Mouse (Mus musculus) lung, adult 2 months (tissue): Measurements from ENCODE around the gene Kif3a.

ENCODE experiments used
- CTCF ChIP-seq: fragments of 200-500 bp; IDR thresholded peaks from 2 replicates; pipeline ENCODE4 v1.5.1; 2011; ENCODE audit warnings: mild to moderate bottlenecking, low read length, control low read depth; ENCODE audit not compliant: insufficient read depth
- POLR2A ChIP-seq: fragments of 200-500 bp; IDR thresholded peaks from 2 replicates; pipeline ENCODE4 v1.6.1; 2011; ENCODE audit warnings: low read depth, mild to moderate bottlenecking, control low read depth, low read length, borderline replicate concordance; ENCODE audit errors: extremely low read depth

DNA sequence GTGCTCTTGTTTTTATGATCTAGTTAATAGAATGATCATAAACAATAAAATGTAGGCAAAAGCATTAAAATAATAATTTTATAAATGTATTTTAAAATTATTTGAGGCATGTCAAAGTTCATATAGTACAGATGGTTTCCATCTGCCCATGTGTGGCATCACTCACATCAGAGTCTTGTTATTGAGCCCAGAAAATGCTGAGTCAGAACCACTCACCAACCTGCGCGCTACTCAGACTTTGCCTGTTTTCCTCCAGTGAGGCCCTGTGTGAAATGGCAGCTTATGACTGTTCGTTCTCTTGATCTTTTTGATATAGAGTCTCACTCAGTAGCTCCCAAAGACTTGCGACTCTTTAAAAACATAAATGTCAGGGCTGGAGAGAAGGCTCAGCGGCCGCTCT lies 18.3 kb downstream of the Kif3a start:
- TF ChIP-seq POLR2A (no peak), CTCF (no peak)
